Mouse (Mus musculus) urinary bladder, adult 18-20 months (tissue): ENCODE results near the gene Chpf2.

Experiments
- DNase-seq, 2 experiments: peaks; one replicate each; pipeline ENCODE4 v3.0.0; 2022; ENCODE audit warnings: low spot score in 2 of 2, mixed read lengths in 2 of 2

The Chpf2 gene

GRCm38 (mm10) chr5:24591268-24591721, 4.8 kb downstream of the Chpf2 start:
- DNase-seq = no peak

DNA sequence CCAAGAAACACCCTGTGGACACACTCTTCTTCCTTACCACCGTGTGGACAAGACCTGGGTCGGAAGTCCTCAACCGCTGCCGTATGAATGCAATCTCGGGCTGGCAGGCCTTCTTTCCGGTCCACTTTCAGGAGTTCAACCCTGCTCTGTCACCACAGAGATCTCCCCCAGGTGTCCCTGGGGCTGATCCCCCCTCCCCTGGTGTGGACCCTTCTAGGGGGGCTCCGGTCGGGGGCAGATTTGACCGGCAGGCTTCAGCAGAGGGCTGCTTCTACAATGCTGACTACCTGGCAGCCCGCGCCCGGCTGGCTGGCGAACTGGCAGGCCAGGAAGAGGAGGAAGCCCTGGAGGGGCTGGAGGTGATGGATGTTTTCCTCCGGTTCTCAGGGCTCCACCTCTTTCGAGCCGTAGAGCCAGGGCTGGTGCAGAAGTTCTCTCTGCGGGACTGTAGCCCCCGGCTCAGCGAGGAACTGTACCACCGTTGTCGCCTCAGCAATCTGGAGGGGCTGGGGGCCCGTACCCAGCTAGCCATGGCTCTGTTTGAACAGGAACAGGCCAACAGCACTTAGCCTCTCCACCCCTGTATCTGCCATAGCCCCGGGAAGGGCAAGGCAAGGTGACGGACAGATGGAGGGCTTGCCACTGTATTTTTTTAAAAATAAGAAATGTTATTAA, 5.4 kb downstream of the Chpf2 start:
- no peak for DNase-seq

- no peak for DNase-seq
These were observed 6.1 kb downstream of the Chpf2 start for GRCm38 (mm10) chr5:24592471-24593160.

- DNase-seq = no peak
These were observed 6.7 kb downstream of the Chpf2 start for GRCm38 (mm10) chr5:24593230-24593629.

DNA sequence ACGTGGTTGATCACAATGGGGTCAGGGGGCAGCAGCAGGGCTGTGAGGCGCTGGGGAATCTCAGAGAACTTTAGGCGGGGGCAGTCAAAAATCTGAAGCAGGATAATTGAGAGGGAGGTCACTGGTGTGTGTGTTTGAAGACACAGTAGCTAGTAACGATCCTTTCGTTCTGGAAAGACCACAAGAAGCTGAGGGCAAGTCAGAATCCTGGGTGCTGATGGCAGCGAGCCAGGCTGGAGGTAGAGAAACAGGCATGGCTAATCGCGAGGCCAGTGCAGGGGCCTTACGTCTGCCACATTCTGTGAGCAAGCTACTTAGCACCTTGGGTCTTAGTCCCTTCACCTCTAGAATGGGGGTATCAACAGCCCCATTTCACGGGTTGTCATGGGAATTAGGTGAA, 7.4 kb downstream of the Chpf2 start:
- DNase-seq = no peak

GRCm38 (mm10) chr5:24594346-24594745, 7.8 kb downstream of the Chpf2 start:
- no peak for DNase-seq

DNA sequence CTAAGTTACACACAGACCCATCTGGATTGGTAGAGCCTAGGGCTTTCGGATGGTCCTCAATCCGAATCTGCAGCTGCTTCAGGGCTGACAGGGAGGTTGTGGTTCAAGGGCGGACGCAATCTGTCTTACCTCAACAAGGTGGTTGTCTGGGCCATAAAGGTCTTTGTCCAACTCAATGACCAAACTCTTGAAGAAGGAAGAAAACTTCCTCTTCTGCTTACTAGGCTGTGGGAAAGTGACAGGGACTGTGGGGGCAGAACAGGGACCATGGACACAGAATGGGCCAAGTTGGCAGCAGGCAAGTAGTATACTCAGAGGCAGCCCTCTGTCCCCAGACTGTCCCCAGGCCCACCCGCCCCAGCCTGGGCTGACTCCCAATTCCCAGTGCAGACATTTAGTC, 8.7 kb downstream of the Chpf2 start:
- no peak for DNase-seq

DNA sequence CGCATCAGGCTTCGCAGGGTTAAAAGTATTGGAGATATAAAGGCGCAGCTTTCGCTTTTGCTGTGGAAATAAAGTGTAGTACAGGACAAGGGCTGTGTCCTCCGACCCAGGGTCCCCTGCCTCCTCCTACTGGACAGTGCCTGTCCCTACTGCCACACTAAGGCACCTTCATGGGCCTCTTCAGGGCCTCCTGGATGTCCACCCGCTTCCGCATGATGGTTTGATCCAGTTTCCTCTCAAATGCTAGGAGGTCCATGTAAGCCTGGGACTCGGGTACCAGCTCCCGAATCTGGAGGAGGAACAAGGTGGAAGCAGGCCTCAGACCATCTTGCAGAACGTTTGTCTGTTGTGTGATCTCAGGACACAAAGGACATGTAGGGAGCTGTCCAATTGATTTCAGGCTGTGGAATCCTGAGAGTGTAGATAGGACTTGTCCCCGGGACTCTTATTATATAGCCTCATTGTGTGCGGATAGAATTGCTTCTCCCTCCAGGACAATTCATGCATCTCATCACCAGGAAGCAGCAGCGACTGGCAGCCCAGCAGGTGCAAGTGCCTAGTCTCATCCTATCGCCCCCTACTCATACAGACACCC, 9.3 kb downstream of the Chpf2 start:
- DNase-seq = no peak

DNA sequence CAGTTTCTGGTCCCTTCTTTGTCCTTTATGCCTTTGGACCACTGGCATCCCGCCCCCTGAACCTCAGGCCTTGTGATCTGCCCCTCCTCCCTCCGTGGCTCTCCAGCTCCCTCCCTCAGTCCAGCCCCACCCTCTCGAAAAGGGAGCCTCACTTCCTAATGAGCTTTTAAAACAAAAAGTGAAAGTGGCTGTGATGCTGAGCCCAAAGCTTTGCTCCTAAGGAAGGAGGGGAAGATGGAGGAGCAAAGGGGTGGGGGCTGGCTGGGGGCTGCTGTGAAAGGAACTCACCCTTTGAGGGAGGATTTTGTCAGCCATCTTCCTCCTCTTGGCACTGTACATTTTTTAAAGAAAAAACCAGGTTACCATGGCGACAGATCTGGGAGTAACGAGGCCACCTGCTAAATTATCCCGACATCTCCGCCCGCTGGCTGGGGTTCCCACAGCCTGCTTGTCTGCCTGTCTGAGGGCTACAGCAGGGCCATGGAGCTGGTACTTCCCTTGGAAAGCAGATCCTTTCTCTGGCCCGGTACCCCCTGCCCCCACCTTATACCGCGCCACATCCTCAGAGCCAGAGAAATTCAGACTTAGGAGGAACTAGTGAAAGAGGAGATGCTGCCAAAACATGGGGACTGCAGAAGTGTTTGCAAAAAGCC, 10.1 kb downstream of the Chpf2 start:
- DNase-seq = no peak

GRCm38 (mm10) chr5:24597221-24597728, 10.7 kb downstream of the Chpf2 start:
- no peak for DNase-seq

GRCm38 (mm10) chr5:24597901-24598569, 11.5 kb downstream of the Chpf2 start:
- no peak for DNase-seq

DNA sequence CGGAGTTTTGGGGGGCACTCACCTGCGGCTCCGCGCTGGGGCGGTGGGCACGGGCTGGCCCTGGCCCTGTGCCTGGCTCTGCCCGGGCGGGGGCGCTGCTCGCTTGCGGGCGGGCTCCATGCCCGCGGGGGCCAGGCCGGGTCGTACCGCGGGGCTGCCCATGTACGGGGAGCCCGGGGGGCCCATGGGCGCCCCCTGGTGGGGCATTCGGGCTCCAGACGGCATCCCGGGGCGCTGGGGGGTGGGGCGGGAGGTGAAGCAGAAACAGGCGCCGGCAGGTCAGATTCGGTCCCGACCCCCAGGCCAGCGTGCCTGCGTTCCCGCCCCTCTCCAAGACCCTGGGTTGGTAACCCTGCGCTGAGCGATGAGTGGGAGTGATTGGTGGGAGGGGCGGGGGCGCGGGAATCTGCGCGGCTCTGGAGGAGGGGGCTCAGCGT, 12.0 kb downstream of the Chpf2 start:
- peak in 1 of 2 experiments; percentile 51 for DNase-seq

DNA sequence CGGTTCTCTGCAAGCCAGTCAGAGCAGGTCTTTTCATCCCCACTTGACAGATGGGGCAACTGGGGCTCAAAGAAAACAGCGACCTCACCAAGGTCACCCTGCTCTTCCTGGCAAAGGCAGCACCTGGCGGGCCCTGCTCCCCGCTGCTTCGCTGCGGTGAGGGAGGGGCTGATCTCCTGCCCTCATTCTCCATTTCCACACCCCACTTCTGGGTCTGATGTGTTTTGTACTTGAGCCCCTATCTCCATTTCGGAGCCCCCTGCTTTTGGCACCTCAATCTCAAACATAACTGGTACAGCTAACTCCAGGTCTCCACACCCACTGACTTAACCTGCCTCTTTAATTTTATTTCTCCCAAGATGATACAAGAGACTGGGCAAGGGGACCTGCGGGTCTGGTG, 12.6 kb downstream of the Chpf2 start:
- DNase-seq = no peak

- no peak for DNase-seq
These were observed 13.7 kb downstream of the Chpf2 start for GRCm38 (mm10) chr5:24600236-24600635.

- no peak for DNase-seq
These were observed 14.7 kb downstream of the Chpf2 start for GRCm38 (mm10) chr5:24601071-24601835.

- peak; percentile 61 to 76 for DNase-seq
These were observed 15.6 kb downstream of the Chpf2 start for GRCm38 (mm10) chr5:24601911-24602750.

- DNase-seq = peak; percentile 84 to 89
These were observed 16.3 kb downstream of the Chpf2 start for GRCm38 (mm10) chr5:24602751-24603343.

DNA sequence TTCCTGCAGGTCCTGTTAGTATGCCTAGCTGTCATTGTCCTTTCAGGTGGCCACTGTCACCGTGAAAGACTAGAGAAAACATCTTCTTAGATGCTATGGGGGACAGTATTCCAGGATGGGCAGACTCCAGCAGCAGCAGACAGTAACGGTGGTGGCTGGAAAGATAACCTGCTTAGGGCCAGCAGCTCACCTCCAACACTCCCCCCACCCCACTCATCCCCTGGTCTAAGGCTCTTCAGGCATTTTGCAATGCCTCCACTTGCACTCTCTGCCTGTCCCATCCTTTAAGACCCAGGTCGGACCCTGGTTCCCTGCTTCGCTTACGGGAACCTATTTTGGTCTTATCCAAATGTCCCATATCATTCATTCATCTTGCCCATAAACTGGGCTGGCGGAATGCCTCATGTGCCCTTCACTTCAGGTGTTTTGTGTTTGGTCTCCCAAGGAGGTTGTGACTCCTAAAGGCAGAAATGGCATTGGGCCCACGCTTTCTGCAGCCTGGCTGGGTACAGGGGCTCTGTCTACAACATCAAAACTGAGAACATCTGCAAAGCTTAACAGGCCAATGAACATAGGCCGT, 17.0 kb downstream of the Chpf2 start:
- no peak for DNase-seq

GRCm38 (mm10) chr5:24604080-24604655, 17.6 kb downstream of the Chpf2 start:
- no peak for DNase-seq
